Comparison of ENCODE assay signal across 13 mouse cellular contexts in genomic region chr17:3243672-3244071, GRCm38 (mm10).
"Had no signal": no experiment of that assay in that cellular context is flagged by ENCODE, and none has a peak within 500 bp of the region (broad histone marks: within the 10 kb centered on the region; RNA-seq: fewer than 3 reads in every experiment).

No protein-coding gene starts in this region.

- H3K4me2 ChIP-seq: liver, embryonic 11.5 days; liver, embryonic 15.5 days; midbrain, embryonic 13.5 days; stomach, embryonic 15.5 days had no signal

- H3K4me3 ChIP-seq: left cerebral cortex, adult 2 months; limb, embryonic 10.5 days; liver, embryonic 15.5 days; midbrain, embryonic 13.5 days; stomach, embryonic 15.5 days had no signal

- H3K9me3 ChIP-seq: limb, embryonic 10.5 days; liver, embryonic 15.5 days; midbrain, embryonic 13.5 days; stomach, embryonic 15.5 days had no signal

- H3K9ac ChIP-seq: liver, embryonic 15.5 days; midbrain, embryonic 13.5 days; stomach, embryonic 15.5 days had no signal

- H3K27me3 ChIP-seq: liver, embryonic 15.5 days; midbrain, embryonic 13.5 days; stomach, embryonic 15.5 days had no signal

- H3K27ac ChIP-seq: left cerebral cortex, adult 2 months; limb, embryonic 10.5 days; liver, embryonic 15.5 days; midbrain, embryonic 13.5 days; stomach, embryonic 15.5 days had no signal

- DNase-seq: kidney, adult 8-10 months; kidney, postnatal 25 days; lung, adult 2 months; lung, postnatal 36 days; right cerebral cortex, postnatal 14 days; thymus, postnatal 36 days had no signal

- H3K36me3 ChIP-seq: liver, embryonic 15.5 days; stomach, embryonic 15.5 days had no signal

- ATAC-seq: lung, postnatal 0 days; midbrain, embryonic 13.5 days had no signal
